Mouse (Mus musculus) liver (tissue): ENCODE results near the gene Cabin1.

Experiments
- DNase-seq: peaks from one replicate; pipeline ENCODE4 v3.0.0-alpha.2; 2020; ENCODE audit warnings: mixed read lengths

Cabin1 gene

GRCm38 (mm10) chr10:75634610-75635009 is 129.5 kb downstream of the Cabin1 start:
- no peak for DNase-seq

GRCm38 (mm10) chr10:75633576-75634139 is 130.5 kb downstream of the Cabin1 start:
- no peak for DNase-seq

- DNase-seq = no peak
Observed at GRCm38 (mm10) chr10:75633048-75633447, 131.1 kb downstream of the Cabin1 start.

- DNase-seq = no peak
Observed at GRCm38 (mm10) chr10:75632633-75633032, 131.5 kb downstream of the Cabin1 start.

GRCm38 (mm10) chr10:75627490-75627889 is 136.7 kb downstream of the Cabin1 start:
- DNase-seq = no peak

GRCm38 (mm10) chr10:75626991-75627390 is 137.2 kb downstream of the Cabin1 start:
- no peak for DNase-seq

- no peak for DNase-seq
Observed at GRCm38 (mm10) chr10:75625920-75626319, 138.2 kb downstream of the Cabin1 start.

- no peak for DNase-seq
Observed at GRCm38 (mm10) chr10:75620818-75621217, 143.3 kb downstream of the Cabin1 start.

- no peak for DNase-seq
Observed at GRCm38 (mm10) chr10:75616044-75616443, 148.1 kb downstream of the Cabin1 start.

- no peak for DNase-seq
Observed at GRCm38 (mm10) chr10:75610486-75610885, 153.7 kb downstream of the Cabin1 start.

GRCm38 (mm10) chr10:75608975-75609374 is 155.2 kb downstream of the Cabin1 start:
- no peak for DNase-seq

GRCm38 (mm10) chr10:75607253-75607652 is 156.9 kb downstream of the Cabin1 start:
- no peak for DNase-seq

- peak; percentile 33 for DNase-seq
Observed at GRCm38 (mm10) chr10:75605162-75605846, 158.8 kb downstream of the Cabin1 start.

GRCm38 (mm10) chr10:75600189-75600730 is 163.9 kb downstream of the Cabin1 start:
- no peak for DNase-seq
